Mouse (Mus musculus) kidney, adult 2 months (tissue): ENCODE data around the gene Acot5.

Source experiments
- CTCF ChIP-seq: fragments of 200-500 bp; conservative IDR thresholded peaks from 2 replicates; pipeline ENCODE4 v1.5.1; 2011; ENCODE audit warnings: low read depth, mild to moderate bottlenecking, control low read depth, low read length, moderate library complexity, mixed read lengths; ENCODE audit not compliant: insufficient read depth, insufficient read length
- POLR2A ChIP-seq: fragments of 200-500 bp; IDR thresholded peaks from one replicate; pipeline ENCODE4 v1.6.1; 2011; ENCODE audit warnings: low read depth, low read length, control low read depth

DNA sequence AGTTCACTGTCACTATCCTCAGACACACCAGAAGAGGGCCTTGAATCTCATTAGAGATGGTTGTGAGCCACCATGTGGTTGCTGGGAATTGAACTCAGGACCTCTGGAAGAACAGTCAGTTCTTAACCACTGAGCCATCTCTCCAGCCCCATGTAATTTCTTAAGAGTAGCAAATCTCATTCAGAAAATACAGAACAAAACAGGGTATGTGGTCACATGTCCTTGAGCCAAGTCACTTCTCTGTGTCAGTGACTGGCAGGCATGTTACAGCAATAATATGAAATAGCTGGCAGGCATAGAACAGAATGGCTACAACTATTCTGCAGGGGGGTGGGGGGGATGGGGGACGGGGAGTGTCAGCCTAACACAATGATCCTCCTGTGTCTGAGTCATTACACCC, 30.9 kb downstream of the Acot5 start:
- TF ChIP-seq CTCF (no peak), POLR2A (no peak)
